ENCODE assay signal across 16 mouse cellular contexts in the genomic region with DNA sequence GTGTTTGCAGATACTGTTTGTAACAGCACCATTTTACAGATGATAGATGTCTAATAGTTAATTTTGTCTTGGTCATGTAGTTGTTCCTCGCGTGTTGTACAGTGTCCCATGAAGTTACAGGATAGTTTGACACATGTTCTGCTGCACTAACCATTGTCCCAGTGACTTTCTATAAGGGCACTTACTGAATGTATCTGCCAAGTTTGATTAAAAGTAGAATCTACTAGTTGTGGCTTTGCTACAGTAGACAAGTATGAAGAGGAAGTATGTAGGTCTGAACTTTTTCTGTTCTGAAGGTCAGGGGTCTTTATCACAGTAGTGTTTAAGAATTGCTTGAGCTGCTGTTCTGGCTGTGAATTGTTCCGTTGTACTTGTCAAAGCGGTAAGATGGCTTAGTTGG. TPM values are rescaled to one million over a fixed set of nuclear protein-coding genes. Genes with fewer than 3 reads are reported as not detected.
A peak's percentile ranks its signal among the peaks of the same experiment; 100 is the strongest.
DNase-seq lines count a peak whose midpoint lies in the region; ATAC-seq and TF ChIP-seq lines count a peak whose summit lies in the region.
"Had no signal": no experiment of that assay in that cellular context is flagged by ENCODE, and none has a peak within 500 bp of the region (broad histone marks: within the 10 kb centered on the region; RNA-seq: fewer than 3 reads in every experiment).

No protein-coding gene starts in this region.

- peaks cover 17% of the 10 kb centered on the region for H3K4me1 ChIP-seq in heart, adult 2 months (ENCODE audit: control insufficient read depth, insufficient read depth, low read length)
- peaks cover 8% of the 10 kb centered on the region for H3K4me1 ChIP-seq in intestine, embryonic 14.5 days (replicated peaks; ENCODE audit: control insufficient read depth, insufficient read depth, low read length)
- peaks cover 15% of the 10 kb centered on the region; the same call in 1 of the 2 replicates for H3K4me1 ChIP-seq in intestine, embryonic 15.5 days (replicated peaks)
- peaks cover 48% of the 10 kb centered on the region for H3K4me1 ChIP-seq in megakaryocyte, embryonic 14.5 days

- no peak overlapping the region for H3K9ac ChIP-seq in heart, adult 2 months (ENCODE audit: low read depth, low read length)
- H3K9ac ChIP-seq in intestine, embryonic 14.5 days (ENCODE audit: low read length), result 0 out of 2 replicates have a peak overlapping the region, but pooled peaks have one; percentile 0
- H3K9ac ChIP-seq in intestine, embryonic 15.5 days, result no peak overlapping the region
- H3K9ac ChIP-seq: forebrain, embryonic 13.5 days; hindbrain, embryonic 12.5 days; limb, embryonic 12.5 days; lung, embryonic 14.5 days; neural tube, embryonic 15.5 days had no signal

- H3K4me3 ChIP-seq in heart, adult 2 months, result no peak overlapping the region
- H3K4me3 ChIP-seq in intestine, embryonic 14.5 days (ENCODE audit: low read depth, low read length), result no peak overlapping the region
- no peak overlapping the region for H3K4me3 ChIP-seq in intestine, embryonic 15.5 days (replicated peaks)
- H3K4me3 ChIP-seq in megakaryocyte, embryonic 14.5 days (replicated peaks), result peak overlapping the region; percentile 67
- H3K4me3 ChIP-seq: forebrain, embryonic 13.5 days; hindbrain, embryonic 12.5 days; limb, embryonic 12.5 days; neural tube, embryonic 15.5 days had no signal

- TF ChIP-seq POLR2A in heart, adult 2 months (IDR thresholded peaks at IDR 0.05; ENCODE audit: insufficient read depth, low read depth, low read length), result no peak

- no peak overlapping the region for H3K4me2 ChIP-seq in intestine, embryonic 14.5 days (ENCODE audit: low read length)
- H3K4me2 ChIP-seq in intestine, embryonic 15.5 days (replicated peaks), result no peak overlapping the region
- H3K4me2 ChIP-seq: forebrain, embryonic 13.5 days; hindbrain, embryonic 12.5 days; limb, embryonic 12.5 days; lung, embryonic 14.5 days; neural tube, embryonic 15.5 days had no signal

- H3K27ac ChIP-seq in heart, adult 2 months, result peak overlapping the region; percentile 36
- no peak overlapping the region for H3K27ac ChIP-seq in intestine, embryonic 14.5 days (ENCODE audit: low read depth)
- H3K27ac ChIP-seq in intestine, embryonic 15.5 days, result no peak overlapping the region
- H3K27ac ChIP-seq: forebrain, embryonic 13.5 days; hindbrain, embryonic 12.5 days; limb, embryonic 12.5 days; neural tube, embryonic 15.5 days had no signal

- no peak for DNase-seq in heart, adult 2 months
- no peak for DNase-seq in heart, postnatal 10 days
- DNase-seq in intestine, embryonic 14.5 days (ENCODE audit: low spot score), result no peak
- DNase-seq in cerebellum, postnatal 36 days, result no peak
- DNase-seq in embryo, embryonic 11 days, result no peak
- DNase-seq: cerebellum, postnatal 10 days; lung, embryonic 14.5 days; thymus, postnatal 25 days had no signal

- TF ChIP-seq CTCF in heart, adult 2 months (IDR thresholded peaks at IDR 0.05), result no peak

- intact Hi-C loops in heart, adult 2 months (cut with DNase I), result loop anchor here (5.0 kb wide), 1 partner anchor 314 kb away; a partner anchor contains a TSS
- intact Hi-C loops in heart, postnatal 10 days (cut with DNase I), result loop anchor here (5.0 kb wide), 1 partner anchor 71 kb away; no protein-coding TSS in a partner anchor

- no peaks in the 10 kb centered on the region for H3K27me3 ChIP-seq in heart, adult 2 months (ENCODE audit: control insufficient read depth, insufficient read depth, low read length)
- no peaks in the 10 kb centered on the region for H3K27me3 ChIP-seq in intestine, embryonic 14.5 days (replicated peaks; ENCODE audit: control insufficient read depth, insufficient read depth, low read length)
- no peaks in the 10 kb centered on the region for H3K27me3 ChIP-seq in intestine, embryonic 15.5 days (replicated peaks)
- no peaks in the 10 kb centered on the region for H3K27me3 ChIP-seq in megakaryocyte, embryonic 14.5 days (replicated peaks)
- H3K27me3 ChIP-seq: forebrain, embryonic 13.5 days; hindbrain, embryonic 12.5 days; limb, embryonic 12.5 days; neural tube, embryonic 15.5 days had no signal

- TF ChIP-seq EP300 in heart, adult 2 months (IDR thresholded peaks at IDR 0.05; ENCODE audit: insufficient read depth, low read depth, low read length), result no peak

- WGBS in heart, adult 2 months, result 58% methylated on average over 4 of the region's 4 CpGs
- 87% methylated on average over 4 of the region's 4 CpGs for WGBS in intestine, embryonic 14.5 days
- WGBS in intestine, embryonic 15.5 days, result 88% methylated on average over 4 of the region's 4 CpGs

- H3K9me3 ChIP-seq in intestine, embryonic 14.5 days (ENCODE audit: control insufficient read depth, low read length), result no peaks in the 10 kb centered on the region
- H3K9me3 ChIP-seq in intestine, embryonic 15.5 days, result no peaks in the 10 kb centered on the region
- no peaks in the 10 kb centered on the region for H3K9me3 ChIP-seq in megakaryocyte, embryonic 14.5 days
- H3K9me3 ChIP-seq: forebrain, embryonic 13.5 days; hindbrain, embryonic 12.5 days; limb, embryonic 12.5 days; neural tube, embryonic 15.5 days had no signal

- H3K79me2 ChIP-seq in heart, adult 2 months (replicated peaks; ENCODE audit: control insufficient read depth, insufficient read depth, low read length), result no peaks in the 10 kb centered on the region; the same call in 1 of the 2 replicates

- ATAC-seq in intestine, embryonic 14.5 days (replicated peaks; ENCODE audit: low FRiP score, low TSS enrichment, low read depth), result no peak
- ATAC-seq in intestine, embryonic 15.5 days, result no peak
- ATAC-seq in megakaryocyte, adult 5-6 weeks (ENCODE audit: poor library complexity, severe bottlenecking), result no peak
- ATAC-seq: forebrain, embryonic 13.5 days; inflammation-experienced regulatory T-cells, adult 6 months had no signal

- peaks cover 39% of the 10 kb centered on the region for H3K36me3 ChIP-seq in heart, adult 2 months (ENCODE audit: control insufficient read depth, insufficient read depth, low read length)
- peaks cover 51% of the 10 kb centered on the region for H3K36me3 ChIP-seq in intestine, embryonic 14.5 days (ENCODE audit: control insufficient read depth, insufficient read depth, low read length)
- H3K36me3 ChIP-seq in intestine, embryonic 15.5 days, result 0 out of 2 replicates have a peak, but pooled peaks cover 3% of the 10 kb centered on the region
- peaks cover 65% of the 10 kb centered on the region for H3K36me3 ChIP-seq in megakaryocyte, embryonic 14.5 days (replicated peaks; ENCODE audit: low read length)

RNA-seq across cellular contexts. Expression of a gene that starts 4.7 kb away (rescaled TPM):
- total RNA-seq in heart, adult 2 months (2021), result 100 to 1,000 TPM in 1 of 2 experiments, 10 to 100 TPM in 1; 75.4 to 106 TPM
- 82.2 and 114 TPM in 2 replicates for polyA plus RNA-seq in heart, adult 2 months (2012; rRNA removed)
- total RNA-seq in heart, postnatal 10 days (2021), result 100 to 1,000 TPM; 151 to 160 TPM
- 419 and 446 TPM in 2 replicates for polyA plus RNA-seq in intestine, embryonic 14.5 days (2014; fragmentation: Nextera tagmentation; extraction: Ambion mirVana)
- 440 and 463 TPM in 2 replicates for polyA plus RNA-seq in intestine, embryonic 15.5 days (2015; fragmentation: Nextera tagmentation; extraction: Ambion mirVana)
- 92.7 and 241 TPM in 2 replicates for polyA plus RNA-seq in megakaryocyte, embryonic 14.5 days (2012; ENCODE audit: insufficient read depth, low replicate concordance)
- total RNA-seq in megakaryocyte, adult 5-6 weeks (2015), result 353 and 377 TPM in 2 replicates
- total RNA-seq in megakaryocyte, adult 5-6 weeks (2017), result 210 and 213 TPM in 2 replicates
